Mouse (Mus musculus) neutrophil, adult 5-6 weeks (primary cell): Measurements from ENCODE around the gene Zfp60. TPM values are rescaled to one million over a fixed set of nuclear protein-coding genes. Genes with fewer than 3 reads are reported as not detected.

Experiments
- ATAC-seq: fragments of 151-379, 151-347 bp; 2 replicates; pipeline ENCODE4 v1.8.0; 2017; ENCODE audit warnings: mild to moderate bottlenecking, moderate TSS enrichment; ENCODE audit not compliant: insufficient number of reproducible peaks, poor library complexity, low FRiP score, severe bottlenecking; ENCODE audit errors: extremely low read depth
- total RNA-seq: library from RNA; stranded (forward); fragments of 200-1000 nt; gene quantifications from 2 replicates; pipeline ENCODE4 v1.2.3, GENCODE M21; 2017

Gene Zfp60
- 8.3 and 13.0 TPM in 2 replicates for total RNA-seq

DNA sequence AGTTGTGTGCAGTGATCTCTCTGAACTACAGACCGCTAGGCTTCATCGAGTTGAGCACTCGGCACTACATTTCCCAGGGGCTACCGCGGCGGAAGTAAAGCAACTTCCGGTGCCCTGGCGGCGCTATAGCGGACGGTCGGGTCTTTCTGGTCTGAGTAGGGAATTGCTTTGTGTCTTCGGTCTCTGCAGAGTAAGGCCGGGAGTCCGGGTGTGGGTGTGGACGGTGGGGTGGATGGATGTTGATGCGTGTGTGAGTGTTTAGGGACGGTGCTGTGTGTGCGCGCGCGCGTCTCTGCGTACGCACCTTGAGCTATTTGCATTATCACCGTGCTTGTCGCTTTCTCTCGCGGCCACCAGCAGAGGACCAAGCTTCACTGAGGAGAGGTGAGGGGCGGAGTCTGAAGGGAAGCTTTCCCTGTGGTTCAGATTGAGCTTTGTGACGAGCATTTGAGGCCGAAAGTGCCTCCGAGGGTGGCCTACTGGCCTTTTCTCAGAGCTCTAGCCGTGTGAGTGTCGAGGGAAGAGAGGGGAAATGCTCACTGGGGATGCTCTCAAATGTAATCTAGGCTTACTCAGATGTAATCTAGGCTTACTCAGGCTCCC lies at the start of gene Zfp60:
TSS of gene Zfp60 (plus strand) at position 109 of the 603 bp plus-strand sequence.
- ATAC-seq: peak; percentile 93

DNA sequence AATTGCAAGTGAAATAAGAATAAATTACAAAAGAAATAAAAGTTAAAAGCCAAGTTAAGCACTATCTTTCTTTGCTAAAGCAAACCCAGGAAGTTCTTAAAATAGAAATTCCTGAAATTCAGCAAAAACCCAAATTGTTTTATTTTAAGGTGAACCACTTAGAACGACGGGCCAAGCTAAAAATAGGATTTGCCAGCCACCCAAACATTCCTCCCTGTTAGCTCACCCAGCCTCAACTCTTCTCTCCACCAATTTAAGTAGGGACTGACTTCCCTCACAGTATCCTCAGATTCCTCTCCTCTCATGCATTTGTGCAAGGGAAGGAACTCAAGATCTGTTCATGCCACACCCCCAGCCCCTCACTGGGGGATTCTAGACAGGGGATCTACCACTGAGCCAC lies 48.0 kb upstream of the Zfp60 start:
- no peak for ATAC-seq

DNA sequence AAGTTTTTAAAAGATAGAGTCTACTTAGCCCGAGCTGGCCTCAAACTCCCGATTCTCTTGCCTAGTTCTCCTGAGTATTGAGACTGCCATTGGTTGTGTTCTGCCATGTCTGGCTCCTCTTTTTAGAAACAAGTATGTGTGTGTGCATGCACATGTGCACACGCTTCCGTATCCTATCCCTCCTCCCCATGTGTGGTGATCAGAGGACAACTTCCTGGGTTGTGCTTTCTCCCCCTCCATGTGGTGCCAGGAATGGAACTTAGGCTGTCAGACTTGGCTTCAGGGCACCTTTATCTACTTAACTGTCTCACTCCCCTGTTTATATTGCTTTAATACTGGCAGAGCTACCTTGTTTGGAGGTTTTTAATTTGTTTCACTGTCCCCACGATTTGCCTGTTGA lies 46.0 kb upstream of the Zfp60 start:
- no peak for ATAC-seq

DNA sequence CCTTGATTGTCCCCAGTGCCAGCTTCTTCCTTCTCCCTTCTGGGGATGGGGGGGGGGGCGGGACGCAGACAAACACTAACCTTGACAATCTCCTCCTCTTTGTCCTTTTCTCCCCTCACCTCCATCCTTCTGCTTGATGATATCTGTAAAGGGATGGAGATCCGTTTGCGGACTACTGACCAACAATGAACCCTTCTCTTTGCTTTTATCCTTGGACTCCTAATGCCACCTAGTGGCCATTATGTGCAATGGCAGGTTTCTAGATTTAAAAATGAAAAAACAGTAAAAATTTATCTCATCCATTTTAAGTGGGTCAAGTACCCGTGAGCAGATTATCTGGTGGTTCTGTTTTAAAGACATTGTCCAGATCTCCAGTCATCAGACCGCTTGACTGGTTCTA lies 45.5 kb upstream of the Zfp60 start:
- peak; percentile 17; the same call in 1 of the 2 replicates for ATAC-seq

DNA sequence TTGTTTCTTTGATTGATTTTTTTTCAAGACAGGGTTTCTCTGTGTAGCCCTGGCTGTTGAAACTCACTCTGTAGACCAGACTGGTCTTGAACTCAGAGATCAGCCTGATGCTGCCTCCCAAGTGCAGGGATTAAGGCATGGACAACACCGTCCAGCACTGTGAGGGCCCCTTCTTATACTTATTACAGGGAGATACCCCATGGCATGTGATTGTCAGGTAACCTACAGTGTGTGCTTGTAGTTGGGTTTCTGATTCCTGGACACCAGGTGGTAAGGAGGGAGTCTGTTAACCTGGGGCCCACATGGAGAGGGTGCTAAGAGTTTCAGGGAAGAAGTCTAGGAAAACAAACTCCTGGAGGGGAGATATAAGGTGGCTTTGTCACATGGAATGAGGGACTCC lies 44.1 kb upstream of the Zfp60 start:
- no peak for ATAC-seq

DNA sequence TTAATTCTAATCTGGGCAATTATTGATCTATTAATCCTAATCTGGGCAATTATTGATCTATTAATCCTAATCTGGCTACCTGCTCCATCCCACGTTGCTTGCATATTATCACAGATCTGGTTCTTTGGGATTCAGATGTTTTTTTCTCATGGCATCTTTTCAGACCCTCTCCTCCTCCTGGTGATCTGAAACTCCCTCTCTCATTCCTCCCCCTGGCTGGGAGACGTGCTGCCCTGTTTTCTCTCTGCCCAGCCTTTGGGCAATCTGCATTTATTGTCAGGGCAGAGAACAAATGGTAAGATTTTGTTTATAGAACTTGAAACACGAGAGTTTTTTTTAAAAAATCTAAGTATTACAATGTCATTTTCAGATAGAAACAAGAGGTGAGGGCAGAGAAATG lies 43.4 kb upstream of the Zfp60 start:
- no peak for ATAC-seq

DNA sequence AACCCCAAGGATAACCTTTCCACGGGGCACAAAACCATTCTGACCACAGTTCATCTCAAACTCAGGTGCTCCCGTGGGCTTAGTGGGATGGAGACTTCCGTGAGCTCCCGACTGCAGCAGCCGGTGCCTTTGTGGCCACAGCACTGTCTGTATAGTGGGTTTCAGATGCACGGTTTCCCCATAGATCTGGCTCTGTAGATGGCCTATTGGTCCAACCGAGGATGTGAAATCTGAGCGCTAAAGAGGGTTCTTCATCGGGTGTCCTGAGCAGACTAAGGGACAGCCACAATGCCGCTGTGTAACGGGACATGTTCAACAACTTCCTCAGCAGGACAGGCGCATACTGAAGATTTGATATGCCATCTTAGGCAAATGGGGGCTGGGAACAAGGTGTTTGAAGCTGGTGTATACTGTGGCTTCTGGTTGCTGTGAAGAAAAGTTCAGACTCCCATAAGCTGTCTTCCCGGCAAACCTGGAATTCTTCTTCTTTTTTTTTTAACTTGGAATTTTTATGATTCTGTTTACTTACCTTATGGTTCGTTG lies 42.9 kb upstream of the Zfp60 start:
- ATAC-seq: no peak

DNA sequence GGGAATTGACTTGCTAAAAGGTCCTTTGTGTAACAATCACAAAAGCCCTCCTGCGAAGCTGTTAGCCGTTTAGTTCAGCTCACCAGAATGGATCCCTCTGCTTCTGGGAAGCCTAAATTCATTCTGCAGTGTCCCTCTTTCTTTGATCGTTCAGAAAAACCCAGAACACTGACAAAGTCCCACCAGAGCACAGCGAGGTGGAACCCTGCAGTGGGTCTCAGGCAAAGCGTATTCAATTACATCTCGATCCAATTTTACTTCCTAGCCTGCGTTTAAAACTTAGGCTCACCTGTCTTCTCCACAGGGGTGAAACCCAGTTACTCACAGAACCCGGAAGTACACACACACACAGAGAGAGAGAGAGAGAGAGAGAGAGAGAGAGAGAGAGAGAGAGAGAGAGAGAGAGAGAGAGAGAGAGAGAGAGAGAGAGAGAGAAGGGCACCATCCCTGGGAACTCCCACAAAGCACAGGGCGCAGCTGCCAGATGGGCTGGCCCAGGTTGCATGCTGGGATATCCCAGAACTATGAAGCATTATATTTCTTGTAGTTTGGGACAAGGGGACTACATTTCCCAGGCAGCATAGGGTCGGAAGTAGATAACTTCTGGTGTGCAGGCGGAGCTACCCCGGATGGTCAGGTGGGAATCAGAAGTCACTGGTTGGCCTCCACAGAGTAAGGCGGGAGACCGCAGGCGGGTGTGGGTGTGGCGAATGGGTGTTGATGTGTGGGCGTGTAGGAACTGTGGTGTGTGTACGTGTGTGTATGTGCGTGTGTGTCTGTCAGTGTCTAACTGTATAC lies 42.2 kb upstream of the Zfp60 start, which contains the start of gene Zfp607b:
TSS of gene Zfp607b (plus strand) at position 526 of the 798 bp plus-strand sequence.
- ATAC-seq: peak; percentile 95

DNA sequence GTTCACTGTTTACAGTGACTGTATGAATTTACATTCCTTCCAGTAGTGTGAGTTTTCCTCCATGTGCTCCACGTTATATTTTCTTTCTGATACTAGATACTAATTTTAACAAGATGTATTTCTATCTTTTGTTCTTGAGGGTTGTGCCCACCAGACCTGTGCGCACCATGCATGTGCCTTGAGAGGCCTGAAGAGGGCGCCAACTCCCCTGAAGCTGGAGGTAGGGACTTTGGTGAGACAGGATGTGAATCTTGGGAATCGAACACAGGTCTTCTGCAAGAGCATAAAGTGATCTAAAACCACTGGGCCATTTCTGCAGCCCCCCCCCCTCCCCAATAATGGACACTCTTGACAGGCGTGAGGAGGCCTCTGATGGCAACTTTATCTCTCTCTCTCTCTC lies 40.1 kb upstream of the Zfp60 start:
- ATAC-seq: no peak

DNA sequence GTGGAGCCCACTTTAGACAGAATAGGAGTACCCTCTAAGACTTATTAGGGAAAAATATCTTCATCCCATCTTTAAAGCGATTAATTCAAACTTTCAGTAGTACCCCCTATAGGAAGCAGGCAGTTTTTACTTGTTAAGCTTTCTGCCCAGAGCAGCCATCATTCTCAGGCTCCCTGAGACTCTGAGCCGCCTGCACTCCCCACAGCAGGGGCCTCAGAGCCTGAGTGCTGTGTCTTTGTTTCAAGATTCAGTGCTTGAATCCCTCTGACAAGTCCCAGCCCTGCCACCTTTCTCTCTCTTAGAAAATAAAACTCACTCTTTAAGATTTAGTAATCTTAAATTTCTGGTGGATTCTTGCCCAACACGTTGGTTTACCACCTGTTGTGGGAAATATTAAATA lies 34.5 kb upstream of the Zfp60 start:
- no peak for ATAC-seq

DNA sequence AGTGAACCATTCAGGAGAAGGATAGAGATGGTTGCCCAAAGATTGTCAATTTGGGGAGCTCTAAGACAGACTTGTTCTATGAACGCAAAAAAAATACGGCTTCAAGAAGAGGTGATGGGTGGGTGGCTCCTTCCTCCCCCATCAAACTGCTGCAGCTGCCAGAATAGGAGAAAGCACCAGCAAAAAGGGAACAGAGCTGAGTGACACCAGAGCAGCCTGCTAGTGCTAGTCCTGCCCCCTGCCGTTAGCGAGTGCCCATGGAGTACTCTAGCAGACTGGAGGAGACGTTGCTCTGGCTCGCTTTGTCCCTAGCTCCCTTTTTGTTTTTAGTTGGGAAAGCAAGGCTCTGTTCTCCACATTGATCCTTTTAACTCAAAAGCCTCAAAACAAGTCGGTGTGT lies 20.8 kb upstream of the Zfp60 start:
- ATAC-seq: no peak

DNA sequence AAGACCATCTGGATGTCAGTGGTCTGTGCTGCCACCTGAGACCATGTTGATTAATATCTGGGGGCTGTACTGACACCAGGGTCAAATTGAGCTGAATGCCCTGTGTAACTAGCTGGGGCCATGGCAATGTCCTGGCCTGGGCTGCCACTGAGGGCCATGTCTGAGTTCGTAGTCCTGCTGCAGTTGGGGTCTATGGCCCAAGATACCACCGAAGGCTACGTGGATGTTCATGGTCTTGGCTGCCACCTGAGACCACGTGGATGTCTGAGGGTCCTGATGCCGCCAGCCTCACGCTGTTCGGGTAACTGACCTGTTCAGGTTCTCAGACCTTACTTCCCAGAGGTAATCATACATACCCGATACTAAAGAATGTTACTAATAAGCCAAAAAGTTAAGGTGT lies 9.2 kb upstream of the Zfp60 start:
- ATAC-seq: no peak

DNA sequence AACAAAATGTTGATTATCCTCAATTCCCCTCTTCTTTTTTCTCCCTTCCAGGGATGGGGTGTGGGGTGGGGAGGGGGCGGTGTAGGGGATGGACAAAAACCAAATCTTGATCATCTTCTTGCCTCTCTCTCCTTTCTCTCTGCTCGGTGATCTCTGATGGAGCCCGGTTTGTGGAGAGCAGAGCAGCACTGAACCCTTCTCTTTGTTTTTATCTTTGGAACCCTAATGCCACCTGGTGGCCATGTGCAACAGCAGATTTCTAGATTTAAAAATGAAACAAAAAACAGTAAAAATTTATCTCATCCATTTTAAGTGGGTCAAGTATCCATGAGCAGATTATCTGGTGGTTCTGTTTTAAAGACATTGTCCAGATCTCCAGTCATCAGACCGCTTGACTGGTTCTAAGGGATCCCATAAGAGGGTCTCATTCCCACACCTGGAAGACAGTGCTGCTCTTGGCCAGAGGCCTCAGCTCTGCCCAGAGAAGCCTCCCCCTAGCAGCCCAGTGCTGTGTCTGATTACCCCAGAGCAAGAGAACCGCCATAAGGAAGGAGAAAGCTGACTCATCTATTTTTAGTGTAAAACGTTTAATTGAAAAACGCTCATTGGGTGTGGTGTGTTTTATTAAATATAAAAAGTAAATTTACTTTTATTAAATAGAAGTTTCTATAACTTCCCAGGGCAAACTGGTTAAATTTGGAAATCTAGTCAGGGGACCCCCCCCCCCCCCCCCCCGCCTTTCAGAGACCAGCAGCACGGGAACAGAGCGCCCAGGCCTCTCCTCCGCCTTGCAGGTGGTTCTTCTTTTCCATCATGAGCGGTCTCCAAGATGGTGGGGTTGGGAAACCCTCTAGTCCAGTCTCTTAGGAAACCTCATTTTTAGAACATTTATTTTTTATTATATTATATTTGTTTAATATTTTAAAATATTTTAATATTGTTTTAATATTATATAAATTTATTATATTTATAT lies 5.3 kb upstream of the Zfp60 start:
- peak; percentile 58; the same call in 1 of the 2 replicates for ATAC-seq

DNA sequence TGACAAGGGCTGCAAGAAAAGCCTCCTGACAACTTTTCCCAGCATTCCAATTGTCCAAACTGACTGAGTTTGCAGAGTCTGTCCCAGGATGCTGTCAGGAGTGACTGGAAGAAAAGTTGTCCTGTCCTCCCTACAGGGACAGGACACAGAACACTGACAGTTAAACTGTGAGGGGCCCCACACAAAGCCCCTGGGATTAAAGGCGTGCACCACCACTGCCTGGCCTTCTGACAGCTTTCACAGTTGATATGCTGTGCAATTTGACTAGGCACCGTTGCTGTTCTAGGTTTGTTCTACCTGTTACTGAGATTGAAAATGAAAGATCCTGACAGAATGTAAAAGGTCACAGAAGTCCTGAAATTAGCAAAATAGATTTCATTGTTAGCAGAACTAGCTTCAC lies 3.7 kb upstream of the Zfp60 start:
- no peak for ATAC-seq

DNA sequence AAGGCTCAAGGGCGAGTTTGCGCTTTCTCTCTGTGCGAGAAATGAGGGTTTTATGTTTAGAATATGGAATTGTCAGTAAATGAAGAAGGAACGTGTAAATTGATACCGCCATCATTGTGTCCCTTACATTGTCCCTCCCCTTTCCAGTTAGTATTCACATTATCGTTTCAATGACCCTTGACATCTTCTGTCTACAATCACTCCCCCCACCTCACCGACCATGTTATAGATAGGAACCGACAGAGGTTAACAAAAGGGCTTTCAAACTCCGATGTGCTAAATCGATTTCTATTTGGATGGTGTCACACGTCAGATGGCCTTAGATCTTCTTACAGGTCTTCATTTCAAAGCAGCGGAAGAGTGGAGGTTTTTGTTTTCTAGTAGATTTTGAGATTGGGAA lies 757 bp downstream of the Zfp60 start:
- ATAC-seq: no peak

DNA sequence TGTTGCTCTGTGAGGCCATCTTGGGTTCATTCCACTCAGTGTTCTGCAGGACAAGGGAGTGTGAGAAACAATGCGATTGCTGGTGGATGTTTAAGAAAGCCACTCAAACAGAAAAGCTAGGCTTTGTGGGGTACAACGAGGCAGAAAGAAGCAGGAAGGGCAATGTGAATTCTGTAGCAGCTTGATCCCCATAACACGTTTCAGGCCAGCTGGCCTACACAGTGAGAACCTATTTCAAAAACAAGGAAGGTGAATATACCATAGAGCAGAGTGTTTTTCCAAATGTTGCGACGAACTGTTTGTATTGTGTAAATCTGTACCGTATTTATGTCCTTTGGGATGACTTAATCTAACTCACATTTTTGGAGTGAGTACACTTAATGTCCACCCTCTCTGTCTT lies 1.3 kb downstream of the Zfp60 start:
- ATAC-seq: no peak

DNA sequence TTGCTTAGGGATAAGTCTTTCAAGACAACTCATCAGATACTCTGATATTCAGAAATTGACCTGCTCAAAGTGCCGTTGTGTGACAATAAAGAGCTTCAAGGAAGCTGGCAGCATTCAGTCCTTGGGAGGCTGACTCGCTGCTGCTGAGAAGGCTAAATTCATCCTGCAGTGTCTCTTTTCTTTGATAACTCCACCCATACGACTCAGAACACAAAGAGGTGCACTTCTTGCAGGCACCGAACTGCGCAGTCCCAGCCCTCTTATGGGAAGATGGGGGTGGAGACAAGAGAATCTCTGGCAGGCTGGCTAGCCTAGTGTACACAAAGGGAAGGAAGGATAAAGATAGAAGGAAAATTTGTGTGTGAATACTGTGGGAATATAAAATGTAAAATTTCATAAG lies 4.3 kb downstream of the Zfp60 start:
- ATAC-seq: no peak

DNA sequence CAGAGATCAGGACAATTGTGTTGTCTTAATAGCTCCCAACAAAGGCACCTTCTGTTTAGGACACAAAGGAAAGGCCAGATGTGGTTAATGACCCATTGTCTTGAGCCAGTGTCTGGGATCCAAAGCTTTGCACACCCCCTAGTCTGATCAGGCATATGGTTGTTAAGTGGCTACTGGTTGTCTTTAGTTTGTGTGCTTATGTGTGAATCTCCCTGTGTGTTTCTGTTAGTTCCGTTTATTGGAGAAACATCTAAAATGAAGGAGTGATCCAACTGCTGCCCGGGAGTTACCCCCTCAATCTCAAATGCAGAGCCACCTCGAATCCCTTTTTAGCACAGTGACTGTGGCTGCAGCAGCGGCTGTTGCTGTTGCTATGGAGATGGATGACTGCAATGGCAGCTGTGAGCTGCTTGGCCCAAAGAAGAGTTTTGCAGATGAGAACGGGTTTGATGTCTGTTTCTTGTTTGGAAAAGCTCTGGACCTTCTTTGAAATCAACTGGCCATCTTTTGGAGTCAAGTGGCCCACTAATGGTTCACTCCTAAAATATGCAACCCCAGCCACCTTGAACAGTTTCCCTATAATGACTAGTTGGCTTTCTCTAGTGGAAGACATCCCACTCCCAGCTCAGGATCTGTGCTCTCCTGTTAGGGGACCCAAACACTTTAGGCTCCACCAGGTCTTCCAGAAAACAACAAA lies 25.3 kb downstream of the Zfp60 start:
- no peak for ATAC-seq

DNA sequence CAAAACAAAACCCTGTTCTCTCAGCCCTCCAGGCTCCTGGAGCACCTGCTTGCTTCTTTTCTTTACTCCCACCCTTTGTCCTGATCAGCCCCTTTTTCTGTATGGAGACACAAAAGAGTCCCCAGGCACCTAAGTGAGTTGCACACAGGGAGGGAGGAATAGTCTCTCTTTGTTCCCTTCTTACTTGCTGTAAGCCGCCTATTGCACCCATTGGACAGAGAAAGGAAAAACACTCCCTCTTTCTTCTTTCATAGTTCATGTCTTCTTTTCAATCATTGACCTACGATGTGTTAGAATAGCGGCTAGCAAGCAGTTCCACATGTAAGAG lies 25.8 kb downstream of the Zfp60 start:
- ATAC-seq: no peak
